Mouse (Mus musculus) megakaryocyte, adult 5-6 weeks (primary cell): ENCODE measurements around the gene Gps2. TPM values are rescaled to one million over a fixed set of nuclear protein-coding genes. Genes with fewer than 3 reads are reported as not detected.

Source experiments
- ATAC-seq: 2 replicates; pipeline ENCODE4 v1.8.0; 2016; ENCODE audit warnings: mild to moderate bottlenecking, inconsistent platforms; ENCODE audit not compliant: poor library complexity, severe bottlenecking
- total RNA-seq, 2 experiments: library from RNA; stranded (forward) in 1 of 2; stranded (reverse) in 1 of 2; fragments of 153-499, 151-499 nt in 1 of 2; fragments of 221-1000, 200-1000 nt in 1 of 2; gene quantifications; 2 replicates each; pipeline versions ENCODE4 v1.2.3 to v1.2.4; 2015 to 2017

Gps2 gene
- total RNA-seq (2015) (140 and 156 TPM in 2 replicates), total RNA-seq (2017) (56.4 and 64.9 TPM in 2 replicates)

GRCm38 (mm10) chr11:69913554-69914371 is at the start of gene Gps2:
TSS of gene Gps2 (plus strand) at chr11:69913888.
- ATAC-seq, result peak; percentile 89

GRCm38 (mm10) chr11:69864138-69864860 is 49.4 kb upstream of the Gps2 start:
- ATAC-seq, result no peak

- ATAC-seq, result no peak
Observed at GRCm38 (mm10) chr11:69865561-69865960, 48.1 kb upstream of the Gps2 start.

GRCm38 (mm10) chr11:69867335-69867734 is 46.4 kb upstream of the Gps2 start:
- ATAC-seq, result no peak

GRCm38 (mm10) chr11:69870289-69871069 is 43.2 kb upstream of the Gps2 start:
- ATAC-seq, result no peak

GRCm38 (mm10) chr11:69871822-69872221 is 41.9 kb upstream of the Gps2 start:
- no peak for ATAC-seq

- no peak for ATAC-seq
Observed at GRCm38 (mm10) chr11:69872451-69872850, 41.2 kb upstream of the Gps2 start.

- ATAC-seq, result no peak
Observed at GRCm38 (mm10) chr11:69876186-69876585, 37.5 kb upstream of the Gps2 start.

GRCm38 (mm10) chr11:69876867-69877266 is 36.8 kb upstream of the Gps2 start:
- ATAC-seq, result peak; percentile 55

GRCm38 (mm10) chr11:69877878-69878277 is 35.8 kb upstream of the Gps2 start, which contains the start of gene Tmem95:
TSS of gene Tmem95 (minus strand) at chr11:69878018.
- ATAC-seq, result no peak

- no peak for ATAC-seq
Observed at GRCm38 (mm10) chr11:69878399-69878798, 35.3 kb upstream of the Gps2 start.

GRCm38 (mm10) chr11:69878952-69879351 is 34.7 kb upstream of the Gps2 start:
- no peak for ATAC-seq

GRCm38 (mm10) chr11:69879711-69880110 is 34.0 kb upstream of the Gps2 start:
- no peak for ATAC-seq

GRCm38 (mm10) chr11:69880506-69880852 is 33.2 kb upstream of the Gps2 start:
- peak; percentile 43 for ATAC-seq

- ATAC-seq, result peak; percentile 83
Observed at GRCm38 (mm10) chr11:69880853-69881603, 32.7 kb upstream of the Gps2 start, which contains the start of gene Kctd11. TSS of gene Kctd11 (minus strand) at chr11:69881406.

- no peak for ATAC-seq
Observed at GRCm38 (mm10) chr11:69881787-69882670, 31.7 kb upstream of the Gps2 start.

GRCm38 (mm10) chr11:69883066-69883465 is 30.6 kb upstream of the Gps2 start:
- no peak for ATAC-seq

GRCm38 (mm10) chr11:69883527-69884151 is 30.0 kb upstream of the Gps2 start:
- no peak for ATAC-seq

- ATAC-seq, result no peak
Observed at GRCm38 (mm10) chr11:69884240-69884639, 29.4 kb upstream of the Gps2 start.
